Mouse (Mus musculus): Measurements from ENCODE around the gene Qars. TPM values are rescaled to one million over a fixed set of nuclear protein-coding genes. Genes with fewer than 3 reads are reported as not detected.
A peak's percentile ranks its signal among the peaks of the same experiment; 100 is the strongest.

Gene Qars
- total RNA-seq, 2 experiments from 2014 or later, result 77.2 to 78.3 TPM

GRCm38 (mm10) chr9:108486973-108487530, 20.5 kb upstream of the Qars start:
- DNase-seq, result no peak

- DNase-seq, result no peak
These were observed 19.1 kb upstream of the Qars start for GRCm38 (mm10) chr9:108488403-108488802.

- no peak for DNase-seq
These were observed 18.3 kb upstream of the Qars start for GRCm38 (mm10) chr9:108489215-108489614.

GRCm38 (mm10) chr9:108489702-108490558, 17.6 kb upstream of the Qars start:
- peak; percentile 51 for DNase-seq

- DNase-seq, result peak; percentile 93
These were observed 16.8 kb upstream of the Qars start, which contains the start of gene Usp19 for GRCm38 (mm10) chr9:108490559-108491285. TSS of gene Usp19 (plus strand) at chr9:108490602.

GRCm38 (mm10) chr9:108491286-108491580, 16.3 kb upstream of the Qars start:
- no peak for DNase-seq

- peak; percentile 51 for DNase-seq
These were observed 15.3 kb upstream of the Qars start for GRCm38 (mm10) chr9:108492043-108492750.

GRCm38 (mm10) chr9:108493246-108493645, 14.3 kb upstream of the Qars start:
- no peak for DNase-seq

GRCm38 (mm10) chr9:108494146-108494825, 13.2 kb upstream of the Qars start:
- DNase-seq, result no peak

- DNase-seq, result no peak
These were observed 12.6 kb upstream of the Qars start for GRCm38 (mm10) chr9:108494905-108495304.

GRCm38 (mm10) chr9:108499231-108499630, 8.3 kb upstream of the Qars start:
- no peak for DNase-seq

GRCm38 (mm10) chr9:108499943-108500342, 7.6 kb upstream of the Qars start:
- DNase-seq, result no peak

GRCm38 (mm10) chr9:108506901-108507300, 605 bp upstream of the Qars start:
- DNase-seq, result no peak

- DNase-seq, result no peak
These were observed 1.3 kb downstream of the Qars start for GRCm38 (mm10) chr9:108508776-108509175.

- peak; percentile 91 for DNase-seq
These were observed 9.1 kb downstream of the Qars start, which contains the start of gene Qrich1 for GRCm38 (mm10) chr9:108516380-108517251. TSS of gene Qrich1 (plus strand) at chr9:108516806.

GRCm38 (mm10) chr9:108517253-108517930, 9.9 kb downstream of the Qars start:
- DNase-seq, result peak; percentile 80

GRCm38 (mm10) chr9:108517931-108518332, 10.4 kb downstream of the Qars start:
- DNase-seq, result no peak

GRCm38 (mm10) chr9:108521604-108522003, 14.1 kb downstream of the Qars start:
- DNase-seq, result no peak

GRCm38 (mm10) chr9:108523341-108523740, 15.8 kb downstream of the Qars start:
- DNase-seq, result no peak

GRCm38 (mm10) chr9:108525400-108525799, 17.9 kb downstream of the Qars start:
- no peak for DNase-seq

Data from gastrocnemius, postnatal 10 days (tissue).